Mouse (Mus musculus) limb, embryonic 10.5 days (tissue): ENCODE results near the gene Clvs2. TPM values are rescaled to one million over a fixed set of nuclear protein-coding genes. Genes with fewer than 3 reads are reported as not detected.

Experiments
- DNase-seq: peaks from one replicate; pipeline ENCODE4 v3.0.0-alpha.2; 2017; ENCODE audit warnings: low spot score
- H3K27ac ChIP-seq: fragments of 300-500 bp; sonication (generic); 2 replicates; pipeline ENCODE4 v1.5.1; 2016; ENCODE audit warnings: mild to moderate bottlenecking
- H3K27me3 ChIP-seq: fragments of 300-500 bp; sonication (generic); 2 replicates; pipeline ENCODE4 v1.6.1; 2016; ENCODE audit warnings: low read depth, mild to moderate bottlenecking; ENCODE audit not compliant: poor library complexity, severe bottlenecking
- H3K36me3 ChIP-seq: fragments of 300-500 bp; sonication (generic); 2 replicates; pipeline ENCODE4 v1.6.1; 2016; ENCODE audit warnings: mild to moderate bottlenecking, moderate library complexity
- H3K4me1 ChIP-seq: fragments of 300-500 bp; sonication (generic); 2 replicates; pipeline ENCODE4 v1.6.1; 2016
- H3K4me3 ChIP-seq: fragments of 300-500 bp; sonication (generic); 2 replicates; pipeline ENCODE4 v1.5.1; 2016; ENCODE audit warnings: mild to moderate bottlenecking, moderate library complexity
- H3K9me3 ChIP-seq: fragments of 300-500 bp; sonication (generic); replicated peaks from 2 replicates; pipeline ENCODE4 v1.6.1; 2016; ENCODE audit warnings: mild to moderate bottlenecking
- WGBS: fragments of 180-500 bp; shearing (Covaris S2); methylation state at CpG from one replicate; pipeline ENCODE4 v1.1.7; 2016; 5-methylcytosine and 5-hydroxymethylcytosine counted together
- polyA plus RNA-seq: library from polyadenylated mRNA; unstranded; fragments of >200 nt; fragmentation: Nextera tagmentation; extraction: Ambion mirVana; gene quantifications from 2 replicates; pipeline ENCODE4 v1.2.1, GENCODE M21; 2016

Gene Clvs2
- polyA plus RNA-seq = not detected in 2 replicates

DNA sequence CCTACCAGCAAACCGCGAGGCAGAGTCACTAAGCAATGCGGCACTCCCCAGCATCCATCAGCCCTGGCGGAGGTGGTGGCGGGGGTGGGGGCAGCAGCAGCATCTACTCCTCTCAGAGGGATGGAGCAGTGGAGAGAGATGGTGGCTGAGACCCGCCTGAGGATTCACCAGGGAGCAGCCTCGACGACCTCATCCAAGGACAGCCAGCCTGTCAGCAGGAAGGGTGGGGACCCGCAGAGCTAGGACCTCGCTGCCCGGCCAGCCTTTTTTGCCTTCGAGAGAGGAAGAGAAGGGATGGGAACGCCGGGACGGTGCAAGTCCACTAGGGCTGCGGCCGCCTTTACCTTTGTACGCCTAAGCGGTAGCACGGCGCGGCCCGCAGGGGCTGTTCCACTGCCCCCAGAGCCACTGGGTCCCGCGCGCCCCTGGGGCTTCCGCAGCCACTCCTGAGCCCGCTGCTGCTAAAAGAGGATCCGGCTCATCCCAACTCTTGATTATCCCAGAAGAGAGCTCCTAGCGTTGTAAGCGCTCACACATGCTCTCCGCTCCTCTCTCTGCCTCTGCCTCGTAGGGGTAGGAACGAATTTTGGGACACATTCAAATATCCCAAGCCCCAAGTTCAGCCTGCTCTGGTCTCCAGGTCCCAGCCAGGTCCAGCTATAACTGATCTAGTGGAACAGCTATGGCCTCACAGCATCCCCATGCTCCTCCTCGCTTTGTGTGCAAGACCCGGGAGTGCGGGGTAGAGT is at the start of gene Clvs2:
Gene Clvs2, minus strand, starts transcription at position 639 of the 749 bp plus-strand sequence.
- Histone ChIP-seq H3K27ac (peak within 1 kb of the TSS; percentile 42), H3K4me1 (peaks cover 6% of the 10 kb centered on the region), H3K9me3 (no peaks in the 10 kb centered on the region), H3K4me3 (peak within 1 kb of the TSS; percentile 53), H3K36me3 (no peaks in the 10 kb centered on the region), H3K27me3 (peaks cover 24% of the 10 kb centered on the region)
- whole genome bisulfite sequencing = 2% methylated on average over 37 of the region's 37 CpGs
- peak; percentile 44 for DNase-seq

DNA sequence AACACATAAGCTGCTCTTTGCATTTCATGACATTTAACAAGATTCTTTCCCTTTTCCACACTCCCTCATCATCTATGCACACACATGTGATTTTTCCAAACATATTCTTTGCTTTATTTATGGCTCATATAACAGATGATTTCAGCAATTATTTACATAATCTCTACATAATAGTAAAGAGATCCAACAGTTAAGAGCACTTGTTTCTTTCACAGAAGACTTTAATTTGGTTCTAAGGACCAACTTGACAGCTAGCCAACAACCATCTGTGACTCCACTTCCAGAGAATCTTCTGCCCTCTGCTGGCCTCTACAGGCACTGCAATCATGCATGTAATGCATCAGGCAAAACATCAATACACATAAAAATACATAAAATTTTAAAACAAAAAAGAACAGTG is 28.6 kb upstream of the Clvs2 start:
- no peaks in the 10 kb centered on the region for H3K36me3 ChIP-seq
- no peaks in the 10 kb centered on the region for H3K27me3 ChIP-seq
- H3K27ac ChIP-seq = no peak overlapping the region
- no peaks in the 10 kb centered on the region for H3K4me1 ChIP-seq
- H3K4me3 ChIP-seq = no peak overlapping the region
- DNase-seq = peak; percentile 43
- H3K9me3 ChIP-seq = no peaks in the 10 kb centered on the region

DNA sequence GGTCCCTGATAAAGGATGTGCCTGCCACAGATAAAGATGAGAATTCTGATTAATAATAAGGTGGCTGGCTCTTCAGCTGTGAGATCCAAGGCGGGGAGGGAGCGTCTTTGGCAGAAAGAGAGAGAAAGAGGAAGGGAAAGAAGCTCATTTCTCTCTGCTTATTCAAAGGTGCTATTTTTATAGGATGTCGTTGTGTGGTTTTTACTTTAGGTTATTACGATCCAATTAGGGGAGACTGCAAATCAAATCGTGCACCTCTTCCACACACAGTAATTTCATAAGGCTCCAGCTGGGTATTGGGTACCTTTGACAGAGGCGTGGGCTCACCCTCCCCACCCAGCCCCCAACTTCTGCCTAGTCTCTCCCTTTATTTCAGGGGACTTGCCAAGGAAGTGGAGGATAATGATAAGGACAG is 985 bp downstream of the Clvs2 start:
- 19% methylated on average over 6 of the region's 6 CpGs for WGBS
- peak overlapping the region; percentile 53; the same call in 1 of the 2 replicates for H3K4me3 ChIP-seq
- H3K36me3 ChIP-seq = no peaks in the 10 kb centered on the region
- no peak overlapping the region for H3K27ac ChIP-seq
- no peaks in the 10 kb centered on the region for H3K9me3 ChIP-seq
- DNase-seq = no peak
- H3K4me1 ChIP-seq = peaks cover 6% of the 10 kb centered on the region
- H3K27me3 ChIP-seq = peaks cover 24% of the 10 kb centered on the region

DNA sequence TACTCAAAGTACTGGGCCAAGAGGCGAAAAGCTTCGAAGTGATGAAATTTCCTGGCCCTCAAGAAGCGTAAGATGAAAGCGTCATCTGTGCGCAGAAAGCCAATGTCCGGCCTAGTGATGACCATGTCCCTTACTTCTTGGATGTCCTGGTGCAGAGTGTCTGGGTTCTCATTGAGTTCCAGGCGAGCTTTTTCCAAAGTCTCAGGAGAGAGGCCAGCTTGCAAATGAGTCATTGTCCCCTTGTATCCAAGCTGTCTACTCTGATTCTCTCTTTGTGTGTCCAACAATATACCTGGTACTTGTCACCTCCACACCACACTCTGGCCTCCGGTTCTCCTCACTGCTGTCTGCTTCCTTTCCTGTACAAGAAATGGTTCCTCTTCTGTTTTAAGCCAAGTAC is 1.9 kb downstream of the Clvs2 start:
- H3K36me3 ChIP-seq = no peaks in the 10 kb centered on the region
- WGBS = 92% methylated on average over 8 of the region's 8 CpGs
- no peak for DNase-seq
- H3K4me3 ChIP-seq = no peak overlapping the region
- no peaks in the 10 kb centered on the region for H3K9me3 ChIP-seq
- H3K4me1 ChIP-seq = peaks cover 6% of the 10 kb centered on the region
- no peak overlapping the region for H3K27ac ChIP-seq
- H3K27me3 ChIP-seq = peaks cover 24% of the 10 kb centered on the region

DNA sequence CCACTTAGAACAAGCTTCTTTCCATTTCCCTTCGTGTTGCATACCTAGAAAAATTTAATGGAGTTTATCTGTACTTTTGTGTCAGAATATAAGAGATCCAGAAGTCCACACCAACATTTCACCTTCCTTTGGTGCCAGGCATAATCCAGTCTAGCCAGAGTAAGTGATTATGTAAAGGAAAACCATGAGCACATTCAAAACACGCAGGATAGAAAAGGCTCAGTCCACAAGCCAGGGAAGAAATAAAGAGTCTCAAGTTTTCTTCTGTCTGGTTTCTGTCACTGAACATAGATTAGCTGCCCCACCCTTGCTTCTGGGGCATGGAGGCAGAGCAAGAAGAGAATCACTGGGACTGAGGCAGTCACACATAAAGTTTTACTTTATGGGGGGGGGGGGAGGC is 8.4 kb downstream of the Clvs2 start:
- WGBS = 81% methylated on average over 2 of the region's 2 CpGs
- Histone ChIP-seq H3K27me3 (no peaks in the 10 kb centered on the region), H3K4me1 (no peaks in the 10 kb centered on the region), H3K36me3 (no peaks in the 10 kb centered on the region), H3K9me3 (no peaks in the 10 kb centered on the region), H3K4me3 (no peak overlapping the region), H3K27ac (no peak overlapping the region)
- DNase-seq = no peak

DNA sequence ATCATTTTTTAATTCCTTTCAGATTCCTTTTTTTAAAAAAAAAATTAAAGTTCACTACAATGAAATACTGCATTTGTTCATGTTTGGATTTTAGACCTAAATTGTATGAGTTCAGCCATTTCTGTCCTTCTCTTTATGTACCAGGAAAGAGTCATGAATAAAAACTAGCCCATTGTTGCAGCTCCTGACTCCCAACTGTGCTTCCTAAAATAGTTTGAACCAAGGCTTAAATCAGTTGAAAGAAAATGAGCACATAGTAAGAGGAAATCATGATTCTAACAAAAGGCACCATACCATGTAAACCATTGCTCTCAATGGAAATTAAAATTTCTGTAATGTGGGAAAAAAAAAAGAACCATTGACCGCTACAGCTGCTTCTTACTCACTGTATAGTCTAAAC is 11.4 kb downstream of the Clvs2 start:
- H3K4me1 ChIP-seq = no peaks in the 10 kb centered on the region
- WGBS = 95% methylated on average over 1 of the region's 1 CpGs
- H3K4me3 ChIP-seq = no peak overlapping the region
- no peaks in the 10 kb centered on the region for H3K27me3 ChIP-seq
- no peaks in the 10 kb centered on the region for H3K36me3 ChIP-seq
- H3K27ac ChIP-seq = no peak overlapping the region
- DNase-seq = no peak
- H3K9me3 ChIP-seq = no peaks in the 10 kb centered on the region

DNA sequence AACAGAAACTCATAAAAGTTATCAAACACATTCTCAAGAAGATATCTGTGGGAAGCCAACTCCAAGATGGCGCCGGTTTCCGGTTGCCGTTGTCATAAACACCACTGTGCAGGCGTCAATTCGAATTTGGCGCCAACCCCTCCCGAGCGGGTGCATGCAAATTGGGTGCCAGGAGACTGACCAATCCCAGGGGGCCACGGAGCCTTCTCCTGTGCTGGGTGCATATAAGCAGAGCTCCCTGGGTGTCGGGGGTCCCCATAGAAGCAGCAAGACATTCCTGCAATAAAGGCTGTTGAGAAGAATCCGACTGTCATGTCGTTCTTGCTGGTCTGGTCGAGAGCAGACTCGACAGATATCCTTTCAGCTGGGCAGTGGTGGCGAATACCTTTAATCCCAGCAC is 31.8 kb downstream of the Clvs2 start:
- H3K36me3 ChIP-seq = no peaks in the 10 kb centered on the region
- no peak for DNase-seq
- no peaks in the 10 kb centered on the region for H3K9me3 ChIP-seq
- H3K4me3 ChIP-seq = no peak overlapping the region
- H3K4me1 ChIP-seq = no peaks in the 10 kb centered on the region
- no peaks in the 10 kb centered on the region for H3K27me3 ChIP-seq
- H3K27ac ChIP-seq = no peak overlapping the region
- WGBS = 92% methylated on average over 16 of the region's 16 CpGs

DNA sequence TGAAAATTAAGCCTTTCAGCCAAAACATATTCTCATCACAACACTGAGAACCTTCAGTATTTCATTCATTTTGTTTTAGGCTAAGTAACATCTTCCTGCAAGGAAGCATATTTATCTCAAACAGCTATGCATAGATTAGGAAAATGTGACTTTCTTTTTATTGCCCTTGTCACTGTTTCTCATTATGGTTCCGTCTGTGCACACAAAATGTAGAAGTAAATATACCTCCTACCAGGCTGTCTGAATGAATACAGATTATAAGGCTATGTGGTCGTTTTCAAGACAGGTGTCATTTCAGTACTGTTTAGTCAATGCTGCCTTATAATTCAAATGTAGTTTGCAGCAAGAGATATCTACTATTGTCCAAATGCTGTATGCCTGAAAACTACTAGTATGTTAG is 35.8 kb downstream of the Clvs2 start:
- Histone ChIP-seq H3K4me1 (no peaks in the 10 kb centered on the region), H3K36me3 (no peaks in the 10 kb centered on the region), H3K4me3 (no peak overlapping the region), H3K27me3 (no peaks in the 10 kb centered on the region), H3K27ac (no peak overlapping the region), H3K9me3 (no peaks in the 10 kb centered on the region)
- WGBS = 71% methylated on average over 2 of the region's 2 CpGs
- no peak for DNase-seq

DNA sequence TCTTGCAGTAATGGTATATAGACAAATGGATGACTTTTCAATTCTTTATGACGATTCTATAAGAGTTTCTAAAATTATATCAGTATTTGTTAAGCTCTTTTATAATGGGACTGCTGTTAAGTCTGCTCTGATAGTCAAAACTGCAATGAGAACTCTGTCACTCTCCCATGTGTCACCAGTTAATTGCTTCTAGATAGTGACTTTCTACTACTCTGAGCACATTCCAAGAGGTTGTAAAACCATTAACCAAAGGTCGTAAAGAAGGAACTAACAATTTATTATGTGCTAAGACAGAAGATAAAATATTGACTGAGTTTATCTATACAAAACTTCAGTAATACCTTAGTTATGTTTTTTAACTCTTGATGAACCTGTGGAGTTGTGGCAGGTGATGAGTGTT is 37.5 kb downstream of the Clvs2 start:
- no peak for DNase-seq
- Histone ChIP-seq H3K27me3 (no peaks in the 10 kb centered on the region), H3K4me3 (no peak overlapping the region), H3K27ac (no peak overlapping the region), H3K9me3 (no peaks in the 10 kb centered on the region), H3K4me1 (no peaks in the 10 kb centered on the region), H3K36me3 (no peaks in the 10 kb centered on the region)
- WGBS = 48% methylated on average over 2 of the region's 2 CpGs

DNA sequence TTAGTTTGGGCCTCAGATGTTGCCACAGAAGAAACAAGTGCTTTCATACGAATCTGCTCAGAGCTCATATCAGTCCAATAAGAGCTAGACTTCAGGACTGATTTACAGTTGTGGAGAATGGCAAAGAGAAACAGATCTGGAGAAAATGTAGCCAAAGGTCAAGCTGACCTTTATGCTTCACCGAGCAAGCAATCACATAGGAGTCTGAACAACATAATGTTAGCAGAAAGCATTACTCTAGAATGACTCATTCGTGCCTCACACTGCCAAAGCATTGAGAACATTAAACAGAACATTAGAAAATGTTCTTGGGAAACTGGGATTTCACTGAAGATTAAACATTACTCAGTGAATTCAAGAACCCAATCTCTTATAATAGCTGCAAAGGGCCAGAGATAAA is 66.5 kb downstream of the Clvs2 start:
- no peaks in the 10 kb centered on the region for H3K9me3 ChIP-seq
- no peak for DNase-seq
- no peak overlapping the region for H3K27ac ChIP-seq
- no peak overlapping the region for H3K4me3 ChIP-seq
- H3K4me1 ChIP-seq = no peaks in the 10 kb centered on the region
- no peaks in the 10 kb centered on the region for H3K27me3 ChIP-seq
- no peaks in the 10 kb centered on the region for H3K36me3 ChIP-seq
- WGBS = 69% methylated on average over 3 of the region's 3 CpGs

DNA sequence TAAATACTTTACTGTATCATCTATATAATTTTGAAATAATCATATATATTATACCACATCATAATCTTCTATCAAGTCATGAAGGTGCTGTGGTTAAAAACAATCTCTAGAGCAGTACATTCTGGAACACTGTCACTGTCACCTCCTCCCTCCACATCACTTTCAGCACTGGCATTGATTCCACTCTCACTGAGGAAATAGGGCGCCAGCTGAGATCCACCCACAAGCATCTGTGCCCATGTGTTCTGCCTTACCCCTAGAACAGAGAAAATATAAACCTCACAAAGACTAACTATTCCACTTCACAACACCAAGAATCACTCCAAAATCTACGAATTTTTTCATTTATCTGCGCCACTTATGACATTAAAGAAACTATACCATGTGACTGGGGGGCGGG is 84.2 kb downstream of the Clvs2 start:
- H3K9me3 ChIP-seq = no peaks in the 10 kb centered on the region
- no peak overlapping the region for H3K4me3 ChIP-seq
- no peaks in the 10 kb centered on the region for H3K27me3 ChIP-seq
- WGBS = 82% methylated on average over 4 of the region's 4 CpGs
- DNase-seq = no peak
- H3K36me3 ChIP-seq = no peaks in the 10 kb centered on the region
- no peak overlapping the region for H3K27ac ChIP-seq
- no peaks in the 10 kb centered on the region for H3K4me1 ChIP-seq
